ENCODE assay signal across 28 mouse cellular contexts in the genomic region with DNA sequence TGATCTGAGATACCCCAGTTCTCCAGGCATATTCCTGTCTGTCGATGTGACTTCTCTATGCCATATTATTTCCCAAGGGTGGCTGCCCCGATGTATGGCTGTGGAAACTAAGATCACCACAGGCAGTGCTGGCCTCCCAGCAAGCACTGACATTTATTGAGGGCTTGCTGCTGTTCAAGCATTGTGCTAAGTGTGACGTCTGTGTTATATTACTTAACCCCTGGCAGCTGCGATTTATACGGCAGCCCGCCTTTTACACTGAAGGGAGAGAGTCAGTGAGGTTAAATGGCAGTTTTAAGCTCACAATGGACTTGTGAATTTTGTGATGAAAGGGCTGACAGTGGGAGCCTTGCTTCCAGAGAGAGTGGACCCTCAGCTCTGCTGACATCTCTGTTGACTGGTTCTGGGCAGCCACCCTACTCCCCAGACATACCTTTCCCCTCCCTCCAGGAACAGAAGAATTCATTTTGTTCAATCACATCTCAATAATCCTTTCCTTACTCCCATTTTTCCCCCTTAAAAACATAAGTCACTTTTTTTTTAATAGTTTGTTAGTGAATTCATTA. TPM values are rescaled to one million over a fixed set of nuclear protein-coding genes. Genes with fewer than 3 reads are reported as not detected.
DNase-seq lines count a peak whose midpoint lies in the region; ATAC-seq lines count a peak whose summit lies in the region.
"Had no signal": no experiment of that assay in that cellular context is flagged by ENCODE, and none has a peak within 500 bp of the region (broad histone marks: within the 10 kb centered on the region; RNA-seq: fewer than 3 reads in every experiment).

No protein-coding gene starts in this region.

- H3K27ac ChIP-seq in kidney, embryonic 16.5 days (ENCODE audit: low read length), result no peak overlapping the region
- H3K27ac ChIP-seq in neural tube, embryonic 12.5 days, result no peak overlapping the region
- H3K27ac ChIP-seq in neural tube, embryonic 15.5 days (replicated peaks), result no peak overlapping the region
- H3K27ac ChIP-seq: forebrain, embryonic 13.5 days; heart, embryonic 15.5 days; layer of hippocampus, adult 2 months; limb, embryonic 13.5 days; lung, embryonic 15.5 days; midbrain, embryonic 12.5 days; stomach, postnatal 0 days had no signal

- no peaks in the 10 kb centered on the region for H3K9me3 ChIP-seq in kidney, embryonic 16.5 days (ENCODE audit: low read length)
- H3K9me3 ChIP-seq in neural tube, embryonic 12.5 days, result no peaks in the 10 kb centered on the region
- H3K9me3 ChIP-seq in neural tube, embryonic 15.5 days (replicated peaks), result no peaks in the 10 kb centered on the region
- H3K9me3 ChIP-seq: forebrain, embryonic 13.5 days; heart, embryonic 15.5 days; limb, embryonic 13.5 days; lung, embryonic 15.5 days; midbrain, embryonic 12.5 days had no signal

- no peak overlapping the region for H3K4me3 ChIP-seq in kidney, embryonic 16.5 days (ENCODE audit: low read length)
- no peak overlapping the region for H3K4me3 ChIP-seq in neural tube, embryonic 12.5 days
- H3K4me3 ChIP-seq in neural tube, embryonic 15.5 days (replicated peaks), result no peak overlapping the region
- H3K4me3 ChIP-seq: forebrain, embryonic 13.5 days; heart, embryonic 15.5 days; layer of hippocampus, adult 2 months; limb, embryonic 13.5 days; lung, embryonic 15.5 days; midbrain, embryonic 12.5 days had no signal

- intact Hi-C loops in heart, postnatal 10 days (cut with DNase I), result no loop called here

- DNase-seq in heart, adult 11 months, result peak; percentile 54
- no peak for DNase-seq in heart, postnatal 10 days
- no peak for DNase-seq in kidney, adult 8-10 months
- no peak for DNase-seq in frontal cortex, adult 2 months (ENCODE audit: extremely low spot score in 1 of 2, low spot score in 1 of 2)
- DNase-seq: adrenal gland, postnatal 10 days; cerebellum, adult 11 months; cerebellum, adult 9-10 months; cerebellum, postnatal 36 days; gastrocnemius, postnatal 25 days; heart, adult 18-20 months; kidney, adult 2 months; kidney, postnatal 25 days; right cerebral cortex, postnatal 4 days; thymus, adult 2 months; thymus, postnatal 36 days had no signal

- no peaks in the 10 kb centered on the region for H3K4me1 ChIP-seq in kidney, embryonic 16.5 days (ENCODE audit: insufficient read depth, low read length)
- no peaks in the 10 kb centered on the region for H3K4me1 ChIP-seq in neural tube, embryonic 12.5 days
- H3K4me1 ChIP-seq in neural tube, embryonic 15.5 days, result no peaks in the 10 kb centered on the region
- H3K4me1 ChIP-seq: forebrain, embryonic 13.5 days; lung, embryonic 15.5 days; midbrain, embryonic 12.5 days had no signal

- H3K4me2 ChIP-seq in kidney, embryonic 16.5 days (replicated peaks; ENCODE audit: low read depth, low read length), result no peak overlapping the region
- no peak overlapping the region for H3K4me2 ChIP-seq in neural tube, embryonic 12.5 days (replicated peaks)
- H3K4me2 ChIP-seq in neural tube, embryonic 15.5 days, result no peak overlapping the region
- H3K4me2 ChIP-seq: forebrain, embryonic 13.5 days; heart, embryonic 15.5 days; limb, embryonic 13.5 days; liver, embryonic 11.5 days; lung, embryonic 15.5 days; midbrain, embryonic 12.5 days had no signal

- 23% methylated on average over 6 of the region's 6 CpGs for WGBS in kidney, embryonic 16.5 days
- WGBS in neural tube, embryonic 12.5 days, result 6% methylated on average over 6 of the region's 6 CpGs
- 7% methylated on average over 6 of the region's 6 CpGs for WGBS in neural tube, embryonic 15.5 days

- H3K36me3 ChIP-seq in kidney, embryonic 16.5 days (ENCODE audit: insufficient read depth, low read length), result no peaks in the 10 kb centered on the region
- H3K36me3 ChIP-seq in neural tube, embryonic 12.5 days, result no peaks in the 10 kb centered on the region
- no peaks in the 10 kb centered on the region for H3K36me3 ChIP-seq in neural tube, embryonic 15.5 days
- H3K36me3 ChIP-seq: heart, embryonic 15.5 days; limb, embryonic 13.5 days; lung, embryonic 15.5 days; midbrain, embryonic 12.5 days had no signal

- 0 out of 2 replicates have a peak, but pooled peaks have one; percentile 51 for ATAC-seq in kidney, embryonic 16.5 days (ENCODE audit: low FRiP score, low TSS enrichment)
- ATAC-seq in neural tube, embryonic 12.5 days (ENCODE audit: low FRiP score, low read depth), result 0 out of 2 replicates have a peak, but pooled peaks have one; percentile 18
- no peak for ATAC-seq in neural tube, embryonic 15.5 days (ENCODE audit: low FRiP score)
- ATAC-seq: forebrain, embryonic 13.5 days; hindbrain, embryonic 16.5 days; Patski had no signal

- no peak overlapping the region for H3K9ac ChIP-seq in kidney, embryonic 16.5 days (replicated peaks; ENCODE audit: low read length)
- H3K9ac ChIP-seq in neural tube, embryonic 12.5 days, result no peak overlapping the region
- H3K9ac ChIP-seq in neural tube, embryonic 15.5 days (replicated peaks), result no peak overlapping the region
- H3K9ac ChIP-seq: forebrain, embryonic 13.5 days; heart, embryonic 15.5 days; limb, embryonic 13.5 days; lung, embryonic 15.5 days; midbrain, embryonic 12.5 days had no signal

- no peaks in the 10 kb centered on the region for H3K27me3 ChIP-seq in kidney, embryonic 16.5 days (ENCODE audit: insufficient read depth, low read length)
- H3K27me3 ChIP-seq in neural tube, embryonic 12.5 days (replicated peaks), result peaks cover 3% of the 10 kb centered on the region
- no peaks in the 10 kb centered on the region; the same call in 1 of the 2 replicates for H3K27me3 ChIP-seq in neural tube, embryonic 15.5 days (replicated peaks)
- H3K27me3 ChIP-seq: forebrain, embryonic 13.5 days; heart, embryonic 15.5 days; lung, embryonic 15.5 days; Patski had no signal

RNA-seq across cellular contexts. Expression of a gene that starts 25.0 kb away (rescaled TPM):
- 10 to 100 TPM; 42.1 to 57.2 TPM for total RNA-seq in heart, postnatal 10 days (2021)
- polyA plus RNA-seq in kidney, embryonic 16.5 days (2015; fragmentation: Nextera tagmentation; extraction: Ambion mirVana), result 6.9 and 9.2 TPM in 2 replicates
- polyA plus RNA-seq in neural tube, embryonic 12.5 days (2016; fragmentation: Nextera tagmentation; extraction: Ambion mirVana), result 8.4 and 8.8 TPM in 2 replicates
- polyA plus RNA-seq in neural tube, embryonic 15.5 days (2015; fragmentation: Nextera tagmentation; extraction: Ambion mirVana), result 6.0 and 10.7 TPM in 2 replicates
- polyA plus RNA-seq in frontal cortex, adult 2 months (2012; rRNA removed), result 11.0 and 11.1 TPM in 2 replicates
